Mouse (Mus musculus) layer of hippocampus, adult 11-12 months (tissue): Measurements from ENCODE around the gene Hscb.

Experiments used
- DNase-seq: peaks from one replicate; pipeline ENCODE4 v3.0.0; 2022; ENCODE audit warnings: low spot score

Gene Hscb

GRCm38 (mm10) chr5:110781529-110782238, 57.9 kb downstream of the Hscb start:
- no peak for DNase-seq

GRCm38 (mm10) chr5:110780761-110781528, 58.6 kb downstream of the Hscb start:
- DNase-seq, result no peak

- peak; percentile 92 for DNase-seq
Observed at GRCm38 (mm10) chr5:110779998-110780760, 59.4 kb downstream of the Hscb start, which contains the start of gene Pus1. Gene Pus1 (minus strand): TSS chr5:110780659.

GRCm38 (mm10) chr5:110779276-110779997, 60.1 kb downstream of the Hscb start:
- no peak for DNase-seq
